Mouse (Mus musculus): ENCODE measurements around the gene Cdc14a. TPM values are rescaled to one million over a fixed set of nuclear protein-coding genes. Genes with fewer than 3 reads are reported as not detected.

Cdc14a gene
- polyA plus RNA-seq, 1 experiment from 2014 or later: 6.7 TPM

DNA sequence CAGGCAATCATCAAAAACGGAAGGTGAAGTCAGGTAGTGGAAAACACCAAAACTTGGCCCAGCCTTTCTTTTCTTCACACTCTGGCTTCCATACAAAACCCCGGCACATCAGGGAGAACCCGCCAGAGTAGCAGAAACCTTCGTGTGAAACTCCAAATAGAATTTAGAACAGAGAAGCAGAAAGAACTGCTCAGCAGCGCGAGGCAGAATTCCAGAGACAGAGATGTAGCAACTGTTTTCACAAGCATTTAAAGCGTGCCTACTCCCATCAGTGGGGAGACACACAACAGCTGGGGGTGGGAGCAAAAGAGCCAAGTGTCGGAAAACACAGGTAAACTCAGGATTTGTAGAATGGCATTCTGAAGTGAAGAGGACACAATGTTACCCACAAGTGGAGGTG is 125.8 kb downstream of the Cdc14a start:
- H3K36me3 ChIP-seq (ENCODE audit: control insufficient read depth, insufficient read depth, low read length): no peaks in the 10 kb centered on the region
- 88% methylated on average over 8 of the region's 8 CpGs for WGBS
- DNase-seq (ENCODE audit: low spot score) (peak; percentile 4), ATAC-seq (replicated peaks; ENCODE audit: low FRiP score) (no peak)
- H3K4me1 ChIP-seq (replicated peaks; ENCODE audit: control insufficient read depth, insufficient read depth, low read length): no peaks in the 10 kb centered on the region
- H3K9me3 ChIP-seq (ENCODE audit: control insufficient read depth, low read length): no peaks in the 10 kb centered on the region
- H3K27me3 ChIP-seq (replicated peaks; ENCODE audit: control insufficient read depth, insufficient read depth, low read length): no peaks in the 10 kb centered on the region
- no peak overlapping the region for H3K4me3 ChIP-seq (ENCODE audit: low read depth, low read length)
- no peak overlapping the region for H3K27ac ChIP-seq (ENCODE audit: low read depth, low read length)
- no peak overlapping the region for H3K9ac ChIP-seq (ENCODE audit: low read depth, low read length)
- H3K4me2 ChIP-seq: no peak overlapping the region

DNA sequence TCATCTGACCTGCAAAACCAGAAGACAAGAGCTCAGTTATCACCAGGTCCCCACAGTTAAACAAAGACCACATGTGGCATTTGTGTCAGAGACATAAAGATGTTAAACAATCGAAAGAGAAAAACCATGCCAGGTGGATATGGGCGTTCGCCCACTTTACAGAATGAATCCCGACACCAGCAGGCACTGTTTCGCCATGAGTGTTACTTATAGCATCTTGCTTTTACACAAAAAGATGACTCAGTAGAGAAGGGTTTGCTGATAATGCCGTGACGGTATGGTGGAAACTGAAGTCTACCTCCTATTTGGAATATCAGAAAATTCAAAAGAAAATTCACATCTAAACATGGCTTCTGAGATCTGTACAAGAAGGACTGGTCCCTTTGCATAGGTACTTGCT is 126.7 kb downstream of the Cdc14a start:
- ATAC-seq (replicated peaks; ENCODE audit: low FRiP score) (no peak), DNase-seq (ENCODE audit: low spot score) (peak; percentile 26)
- Histone ChIP-seq H3K27me3 (replicated peaks; ENCODE audit: control insufficient read depth, insufficient read depth, low read length) (no peaks in the 10 kb centered on the region), H3K4me2 (no peak overlapping the region), H3K4me1 (replicated peaks; ENCODE audit: control insufficient read depth, insufficient read depth, low read length) (no peaks in the 10 kb centered on the region), H3K27ac (ENCODE audit: low read depth, low read length) (no peak overlapping the region), H3K9me3 (ENCODE audit: control insufficient read depth, low read length) (no peaks in the 10 kb centered on the region), H3K9ac (ENCODE audit: low read depth, low read length) (no peak overlapping the region), H3K36me3 (ENCODE audit: control insufficient read depth, insufficient read depth, low read length) (peaks cover 3% of the 10 kb centered on the region; the same call in 1 of the 2 replicates), H3K4me3 (ENCODE audit: low read depth, low read length) (no peak overlapping the region)
- WGBS: 90% methylated on average over 7 of the region's 7 CpGs

DNA sequence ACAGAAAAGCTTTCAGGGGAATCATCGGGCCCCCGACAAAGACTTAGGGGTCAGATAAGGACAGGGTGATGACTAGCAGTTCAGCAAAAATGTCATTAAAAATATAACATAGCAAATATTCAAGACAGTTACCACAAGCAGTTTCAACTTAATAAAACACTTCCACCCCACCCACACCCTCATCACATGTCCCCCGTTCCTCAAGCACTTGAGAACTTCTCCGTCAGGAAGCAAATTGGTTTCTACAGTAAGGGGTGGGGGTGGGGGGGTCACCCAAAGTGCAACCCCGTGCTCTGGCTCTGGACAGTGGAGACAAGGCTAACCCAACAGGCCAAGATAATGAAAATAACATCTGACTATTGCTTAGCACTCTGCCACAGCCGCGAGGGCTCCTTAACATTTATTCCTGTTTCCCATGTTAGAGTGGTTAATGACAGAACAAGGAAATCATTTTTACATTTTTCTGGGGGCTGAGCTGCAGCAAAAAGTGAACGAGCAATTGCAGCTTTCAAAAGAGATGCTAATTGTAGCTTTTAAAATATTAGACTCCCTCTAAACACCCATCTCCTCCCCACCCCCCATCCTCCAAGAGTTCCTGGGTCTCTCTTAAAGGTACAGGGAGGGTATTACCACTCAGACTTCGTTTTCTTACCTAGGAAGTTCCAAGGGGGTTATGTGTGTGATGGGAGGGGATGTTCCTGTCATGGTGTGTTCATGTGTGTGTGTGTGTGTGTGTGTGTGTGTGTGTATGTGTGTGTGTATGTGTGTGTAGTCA is 133.6 kb downstream of the Cdc14a start:
- Histone ChIP-seq H3K27me3 (replicated peaks; ENCODE audit: control insufficient read depth, insufficient read depth, low read length) (no peaks in the 10 kb centered on the region), H3K9ac (ENCODE audit: low read depth, low read length) (no peak overlapping the region), H3K4me3 (ENCODE audit: low read depth, low read length) (no peak overlapping the region), H3K4me1 (replicated peaks; ENCODE audit: control insufficient read depth, insufficient read depth, low read length) (no peaks in the 10 kb centered on the region), H3K36me3 (ENCODE audit: control insufficient read depth, insufficient read depth, low read length) (peaks cover 3% of the 10 kb centered on the region; the same call in 1 of the 2 replicates), H3K9me3 (ENCODE audit: control insufficient read depth, low read length) (no peaks in the 10 kb centered on the region), H3K4me2 (no peak overlapping the region), H3K27ac (ENCODE audit: low read depth, low read length) (no peak overlapping the region)
- WGBS: 85% methylated on average over 9 of the region's 9 CpGs
- ATAC-seq (replicated peaks; ENCODE audit: low FRiP score) (no peak), DNase-seq (ENCODE audit: low spot score) (no peak)

DNA sequence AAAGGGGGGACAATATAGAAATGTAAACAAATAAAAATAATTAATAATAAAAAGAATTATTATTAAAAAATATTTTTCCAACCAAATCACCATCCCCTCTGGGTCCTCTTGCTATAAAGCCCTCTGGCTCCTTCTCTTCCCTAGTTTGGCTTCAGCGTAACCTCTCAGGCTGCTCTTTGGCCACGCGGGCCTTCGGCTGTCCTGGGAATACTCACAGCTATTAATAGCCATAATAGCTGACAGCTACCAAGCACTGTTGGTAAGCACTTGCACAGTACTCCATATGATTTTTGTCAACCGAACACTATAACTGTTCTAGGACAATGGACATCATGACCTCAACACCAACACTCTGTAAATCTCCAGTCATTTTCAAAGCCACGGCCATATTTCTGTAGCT is 135.0 kb downstream of the Cdc14a start:
- H3K36me3 ChIP-seq (ENCODE audit: control insufficient read depth, insufficient read depth, low read length): peaks cover 3% of the 10 kb centered on the region; the same call in 1 of the 2 replicates
- H3K9ac ChIP-seq (ENCODE audit: low read depth, low read length): no peak overlapping the region
- ATAC-seq (replicated peaks; ENCODE audit: low FRiP score) (no peak), DNase-seq (ENCODE audit: low spot score) (no peak)
- H3K9me3 ChIP-seq (ENCODE audit: control insufficient read depth, low read length): no peaks in the 10 kb centered on the region
- 90% methylated on average over 6 of the region's 6 CpGs for WGBS
- no peaks in the 10 kb centered on the region for H3K4me1 ChIP-seq (replicated peaks; ENCODE audit: control insufficient read depth, insufficient read depth, low read length)
- H3K27ac ChIP-seq (ENCODE audit: low read depth, low read length): no peak overlapping the region
- H3K4me3 ChIP-seq (ENCODE audit: low read depth, low read length): no peak overlapping the region
- H3K27me3 ChIP-seq (replicated peaks; ENCODE audit: control insufficient read depth, insufficient read depth, low read length): no peaks in the 10 kb centered on the region
- no peak overlapping the region for H3K4me2 ChIP-seq

DNA sequence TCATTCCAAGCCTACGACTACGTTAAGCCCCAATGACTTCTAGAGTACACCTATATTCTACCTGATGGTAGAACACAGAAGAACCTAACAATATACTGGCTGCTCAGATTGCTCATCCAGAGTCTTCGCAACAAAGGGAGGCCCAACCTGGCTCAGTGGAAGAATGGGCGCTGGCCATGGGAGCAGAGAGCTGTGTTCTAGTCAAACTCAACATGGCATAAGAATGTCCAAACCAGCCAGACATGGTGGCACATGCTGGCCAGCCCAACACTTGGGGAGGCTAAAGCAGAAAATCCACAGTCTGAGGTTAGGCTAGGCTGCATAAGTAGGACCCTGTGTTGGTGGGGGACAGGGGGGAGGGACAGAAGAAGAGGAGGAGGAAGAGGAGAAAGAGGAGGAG is 139.1 kb downstream of the Cdc14a start:
- no peaks in the 10 kb centered on the region for H3K4me1 ChIP-seq (replicated peaks; ENCODE audit: control insufficient read depth, insufficient read depth, low read length)
- no peak for DNase-seq (ENCODE audit: low spot score)
- no peak overlapping the region for H3K4me2 ChIP-seq
- no peak overlapping the region for H3K4me3 ChIP-seq (ENCODE audit: low read depth, low read length)
- no peaks in the 10 kb centered on the region for H3K27me3 ChIP-seq (replicated peaks; ENCODE audit: control insufficient read depth, insufficient read depth, low read length)
- 94% methylated on average over 4 of the region's 4 CpGs for WGBS
- no peak overlapping the region for H3K9ac ChIP-seq (ENCODE audit: low read depth, low read length)
- no peaks in the 10 kb centered on the region for H3K9me3 ChIP-seq (ENCODE audit: control insufficient read depth, low read length)
- H3K36me3 ChIP-seq (ENCODE audit: control insufficient read depth, insufficient read depth, low read length): no peaks in the 10 kb centered on the region
- H3K27ac ChIP-seq (ENCODE audit: low read depth, low read length): no peak overlapping the region
- no peak for ATAC-seq (replicated peaks; ENCODE audit: low FRiP score)

DNA sequence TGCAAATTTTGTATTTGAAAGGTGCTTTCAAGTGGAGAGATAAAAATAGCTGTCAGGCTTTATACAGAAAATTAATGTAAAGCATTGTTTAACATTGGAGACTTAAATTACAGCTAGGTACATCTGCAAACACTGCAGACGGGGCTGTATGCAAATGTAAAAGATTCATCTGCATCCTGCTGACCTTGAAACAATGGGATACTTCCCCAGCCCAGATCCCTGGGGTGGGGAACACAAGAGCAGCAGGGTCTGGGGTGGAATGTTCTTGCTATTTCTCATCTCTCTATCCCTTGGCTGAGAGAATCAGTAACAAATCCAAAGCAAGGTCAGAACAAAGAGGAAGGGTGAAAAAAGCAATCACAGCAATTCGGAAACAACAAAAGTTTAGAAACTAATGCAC is 139.8 kb downstream of the Cdc14a start:
- H3K4me2 ChIP-seq: no peak overlapping the region
- no peaks in the 10 kb centered on the region for H3K36me3 ChIP-seq (ENCODE audit: control insufficient read depth, insufficient read depth, low read length)
- ATAC-seq (replicated peaks; ENCODE audit: low FRiP score): no peak
- H3K9ac ChIP-seq (ENCODE audit: low read depth, low read length): no peak overlapping the region
- no peaks in the 10 kb centered on the region for H3K4me1 ChIP-seq (replicated peaks; ENCODE audit: control insufficient read depth, insufficient read depth, low read length)
- no peak for DNase-seq (ENCODE audit: low spot score)
- no peaks in the 10 kb centered on the region for H3K9me3 ChIP-seq (ENCODE audit: control insufficient read depth, low read length)
- no peak overlapping the region for H3K4me3 ChIP-seq (ENCODE audit: low read depth, low read length)
- H3K27ac ChIP-seq (ENCODE audit: low read depth, low read length): no peak overlapping the region
- WGBS: 73% methylated on average over 2 of the region's 2 CpGs
- no peaks in the 10 kb centered on the region for H3K27me3 ChIP-seq (replicated peaks; ENCODE audit: control insufficient read depth, insufficient read depth, low read length)

DNA sequence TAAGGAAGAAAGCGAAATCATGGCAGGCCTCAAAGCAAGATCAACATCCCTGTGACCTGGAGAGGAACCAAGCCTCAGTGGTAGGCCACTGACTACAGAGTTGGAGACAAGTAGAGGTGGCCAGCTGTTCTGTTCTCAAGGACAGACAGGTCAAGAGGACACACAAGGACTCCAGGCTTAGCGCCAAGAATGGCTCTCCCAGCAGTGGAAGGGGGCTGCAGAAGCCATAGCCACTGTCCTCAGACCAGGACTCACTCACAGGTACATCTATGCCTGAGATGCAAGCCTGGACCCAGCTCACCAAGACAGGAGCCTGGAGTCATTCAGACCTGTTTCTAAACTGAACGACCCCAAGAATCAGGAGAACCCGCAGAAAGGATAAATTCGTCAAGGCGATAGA is 142.2 kb downstream of the Cdc14a start:
- no peaks in the 10 kb centered on the region for H3K4me1 ChIP-seq (replicated peaks; ENCODE audit: control insufficient read depth, insufficient read depth, low read length)
- no peaks in the 10 kb centered on the region for H3K36me3 ChIP-seq (ENCODE audit: control insufficient read depth, insufficient read depth, low read length)
- no peak for ATAC-seq (replicated peaks; ENCODE audit: low FRiP score)
- H3K27ac ChIP-seq (ENCODE audit: low read depth, low read length): no peak overlapping the region
- no peaks in the 10 kb centered on the region for H3K27me3 ChIP-seq (replicated peaks; ENCODE audit: control insufficient read depth, insufficient read depth, low read length)
- no peaks in the 10 kb centered on the region for H3K9me3 ChIP-seq (ENCODE audit: control insufficient read depth, low read length)
- no peak overlapping the region for H3K4me2 ChIP-seq
- no peak overlapping the region for H3K9ac ChIP-seq (ENCODE audit: low read depth, low read length)
- 91% methylated on average over 6 of the region's 6 CpGs for WGBS
- DNase-seq (ENCODE audit: low spot score): no peak
- no peak overlapping the region for H3K4me3 ChIP-seq (ENCODE audit: low read depth, low read length)

DNA sequence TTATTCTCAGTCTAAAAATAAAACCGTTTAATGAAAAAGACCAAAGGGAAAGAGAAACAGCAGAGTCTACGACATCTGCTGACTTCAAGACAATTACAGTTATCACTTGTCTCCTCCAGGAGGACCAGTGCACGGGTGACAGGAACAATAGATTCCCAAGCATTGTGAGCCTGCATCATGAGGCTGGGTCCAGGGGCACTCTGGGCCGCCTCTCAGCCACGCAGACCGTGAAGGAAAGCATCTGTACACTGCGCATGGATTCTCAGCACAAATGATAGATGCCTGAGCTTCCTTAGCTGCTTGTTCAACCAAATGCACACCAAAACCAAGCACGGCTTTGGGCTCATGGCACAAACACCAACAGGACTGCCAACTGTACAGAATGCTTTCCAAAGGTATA is 146.7 kb downstream of the Cdc14a start:
- WGBS: 85% methylated on average over 8 of the region's 8 CpGs
- no peaks in the 10 kb centered on the region for H3K4me1 ChIP-seq (replicated peaks; ENCODE audit: control insufficient read depth, insufficient read depth, low read length)
- no peaks in the 10 kb centered on the region for H3K36me3 ChIP-seq (ENCODE audit: control insufficient read depth, insufficient read depth, low read length)
- H3K9me3 ChIP-seq (ENCODE audit: control insufficient read depth, low read length): no peaks in the 10 kb centered on the region
- H3K9ac ChIP-seq (ENCODE audit: low read depth, low read length): no peak overlapping the region
- H3K27me3 ChIP-seq (replicated peaks; ENCODE audit: control insufficient read depth, insufficient read depth, low read length): no peaks in the 10 kb centered on the region
- ATAC-seq (replicated peaks; ENCODE audit: low FRiP score) (no peak), DNase-seq (ENCODE audit: low spot score) (no peak)
- no peak overlapping the region for H3K4me3 ChIP-seq (ENCODE audit: low read depth, low read length)
- H3K27ac ChIP-seq (ENCODE audit: low read depth, low read length): no peak overlapping the region
- H3K4me2 ChIP-seq: no peak overlapping the region

DNA sequence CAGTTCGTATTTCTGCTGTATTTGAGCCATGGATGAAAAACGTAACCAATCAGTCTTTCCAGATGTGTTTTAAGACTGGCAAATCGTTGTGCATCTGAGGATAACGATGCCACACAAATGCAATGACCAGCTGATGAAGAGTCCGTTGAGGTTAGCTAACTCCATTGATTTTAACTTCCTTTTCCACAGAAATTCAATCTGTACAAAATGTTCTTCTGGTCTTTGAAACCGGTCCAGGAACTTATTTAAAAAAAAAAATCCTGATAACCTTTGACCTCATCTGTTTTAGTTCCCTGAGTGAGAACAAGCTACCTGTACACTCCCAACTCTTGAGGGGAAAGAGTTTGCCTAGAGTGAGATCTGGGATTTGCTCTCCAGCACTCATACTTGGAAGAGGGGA is 152.2 kb downstream of the Cdc14a start:
- Histone ChIP-seq H3K27me3 (replicated peaks; ENCODE audit: control insufficient read depth, insufficient read depth, low read length) (no peaks in the 10 kb centered on the region), H3K36me3 (ENCODE audit: control insufficient read depth, insufficient read depth, low read length) (no peaks in the 10 kb centered on the region), H3K4me3 (ENCODE audit: low read depth, low read length) (no peak overlapping the region), H3K4me1 (replicated peaks; ENCODE audit: control insufficient read depth, insufficient read depth, low read length) (no peaks in the 10 kb centered on the region), H3K4me2 (no peak overlapping the region), H3K27ac (ENCODE audit: low read depth, low read length) (no peak overlapping the region), H3K9me3 (ENCODE audit: control insufficient read depth, low read length) (no peaks in the 10 kb centered on the region), H3K9ac (ENCODE audit: low read depth, low read length) (no peak overlapping the region)
- 72% methylated on average over 6 of the region's 6 CpGs for WGBS
- ATAC-seq (replicated peaks; ENCODE audit: low FRiP score) (no peak), DNase-seq (ENCODE audit: low spot score) (no peak)

All from liver, embryonic 11.5 days (tissue).